ENCODE assay signal across 7 mouse cellular contexts in genomic region chr1:133745078-133745495, GRCm38 (mm10). TPM values are rescaled to one million over a fixed set of nuclear protein-coding genes. Genes with fewer than 3 reads are reported as not detected.
DNase-seq lines count a peak whose midpoint lies in the region; ATAC-seq lines count a peak whose summit lies in the region.

No protein-coding gene starts in this region.

- 23% methylated on average over 9 of the region's 9 CpGs for WGBS in heart, embryonic 15.5 days
- 44% methylated on average over 9 of the region's 9 CpGs for WGBS in liver, embryonic 12.5 days (ENCODE audit: insufficient replicate concordance)

- DNase-seq in heart, adult 8-10 months (ENCODE audit: low spot score): no peak
- peak; percentile 27 for DNase-seq in c-Kit-negative CD71-positive TER-119-positive erythroid progenitor cells, embryonic 14.5 days (ENCODE audit: low read depth, low spot score)
- DNase-seq in kidney, adult 8-10 months: no peak
- no peak for DNase-seq in MN1 (ENCODE audit: low spot score)

- H3K9ac ChIP-seq in heart, embryonic 15.5 days: no peak overlapping the region
- peak overlapping the region; percentile 52 for H3K9ac ChIP-seq in liver, embryonic 12.5 days

- no peak overlapping the region for H3K4me3 ChIP-seq in heart, embryonic 15.5 days
- H3K4me3 ChIP-seq in liver, embryonic 12.5 days: no peak overlapping the region

- ATAC-seq in heart, embryonic 15.5 days (replicated peaks; ENCODE audit: insufficient number of reproducible peaks, insufficient read depth, low FRiP score, low read depth): 0 out of 2 replicates have a peak, but pooled peaks have one; percentile 21
- peak; percentile 76 for ATAC-seq in erythroblast, adult 5-6 weeks (replicated peaks; ENCODE audit: low FRiP score, poor library complexity, severe bottlenecking)
- ATAC-seq in liver, embryonic 12.5 days: peak; percentile 87

- H3K27ac ChIP-seq in heart, embryonic 15.5 days: peak overlapping the region; percentile 53
- H3K27ac ChIP-seq in liver, embryonic 12.5 days: peak overlapping the region; percentile 75

- no peaks in the 10 kb centered on the region for H3K9me3 ChIP-seq in heart, embryonic 15.5 days (replicated peaks)
- H3K9me3 ChIP-seq in liver, embryonic 12.5 days (replicated peaks): no peaks in the 10 kb centered on the region

- no peaks in the 10 kb centered on the region for H3K36me3 ChIP-seq in heart, embryonic 15.5 days
- peaks cover 99% of the 10 kb centered on the region for H3K36me3 ChIP-seq in liver, embryonic 12.5 days

- no peak overlapping the region for H3K4me2 ChIP-seq in heart, embryonic 15.5 days
- peak overlapping the region; percentile 43 for H3K4me2 ChIP-seq in liver, embryonic 12.5 days

- H3K27me3 ChIP-seq in heart, embryonic 15.5 days: no peaks in the 10 kb centered on the region
- no peaks in the 10 kb centered on the region for H3K27me3 ChIP-seq in liver, embryonic 12.5 days (replicated peaks)

- H3K4me1 ChIP-seq in heart, embryonic 15.5 days (replicated peaks): peaks cover 29% of the 10 kb centered on the region
- H3K4me1 ChIP-seq in liver, embryonic 12.5 days: peaks cover 81% of the 10 kb centered on the region

RNA-seq across cellular contexts. Expression of gene Lax1, which starts 55.2 kb away (rescaled TPM):
- 0.31 and 2.1 TPM in 2 replicates for polyA plus RNA-seq in heart, embryonic 15.5 days (2015; fragmentation: Nextera tagmentation; extraction: Ambion mirVana)
- total RNA-seq in heart, adult 8-10 months (2022): under 1 TPM in 3 of 4 experiments, not detected in 1; 0.19 to 0.38 (median 0.23) TPM
- 1.3 TPM in 1 of 2 replicates, not detected in the other for total RNA-seq in erythroblast, adult 5-6 weeks (2015; ENCODE audit: low replicate concordance)
- total RNA-seq in erythroblast, adult 5-6 weeks (2017; ENCODE audit: low replicate concordance): 1.7 and 2.0 TPM in 2 replicates
- 0.61 TPM in 2 replicates for polyA plus RNA-seq in liver, embryonic 12.5 days (2016; fragmentation: Nextera tagmentation; extraction: Ambion mirVana)

RNA-seq across cellular contexts. Expression of gene Atp2b4, which starts 55.8 kb away (rescaled TPM):
- polyA plus RNA-seq in heart, embryonic 15.5 days (2015; fragmentation: Nextera tagmentation; extraction: Ambion mirVana): 11.2 and 13.6 TPM in 2 replicates
- 10 to 100 TPM; 15.9 to 20.8 (median 18.8) TPM for total RNA-seq in heart, adult 8-10 months (2022)
- total RNA-seq in erythroblast, adult 5-6 weeks (2015; ENCODE audit: low replicate concordance): 241 and 319 TPM in 2 replicates
- total RNA-seq in erythroblast, adult 5-6 weeks (2017; ENCODE audit: low replicate concordance): 404 and 444 TPM in 2 replicates
- polyA plus RNA-seq in liver, embryonic 12.5 days (2016; fragmentation: Nextera tagmentation; extraction: Ambion mirVana): 34.1 and 37.6 TPM in 2 replicates

Comparison
In these comparisons a context has a peak if more than half of its experiments do, and no peak if none do; other contexts are left out.
1. ATAC-seq: peak in every context shown above with its lines; median percentile 87 in liver, embryonic 12.5 days; 76 in erythroblast, adult 5-6 weeks; 21 in heart, embryonic 15.5 days.
2. RNA of gene Atp2b4, which starts 55.8 kb away (total RNA-seq): 241 to 444 TPM in erythroblast, adult 5-6 weeks; 15.9 to 20.8 TPM in heart, adult 8-10 months; every median in the first group is over 10 times any median in the second.